Comparison of ENCODE assay signal across 32 mouse cellular contexts in genomic region chr10:71468315-71468714, GRCm38 (mm10).
"Had no signal": no experiment of that assay in that cellular context is flagged by ENCODE, and none has a peak within 500 bp of the region (broad histone marks: within the 10 kb centered on the region; RNA-seq: fewer than 3 reads in every experiment).

No protein-coding gene starts in this region.

- H3K4me2 ChIP-seq: heart, embryonic 11.5 days; heart, embryonic 12.5 days; heart, embryonic 13.5 days; heart, embryonic 15.5 days; hindbrain, embryonic 12.5 days; hindbrain, embryonic 13.5 days; hindbrain, embryonic 14.5 days; hindbrain, embryonic 15.5 days; intestine, embryonic 15.5 days; kidney, embryonic 15.5 days had no signal

- H3K9me3 ChIP-seq: heart, embryonic 10.5 days; heart, embryonic 12.5 days; heart, embryonic 13.5 days; heart, embryonic 15.5 days; hindbrain, embryonic 10.5 days; hindbrain, embryonic 12.5 days; hindbrain, embryonic 13.5 days; hindbrain, embryonic 15.5 days; intestine, embryonic 15.5 days; kidney, embryonic 15.5 days had no signal

- H3K4me3 ChIP-seq: heart, embryonic 10.5 days; heart, embryonic 12.5 days; heart, embryonic 13.5 days; heart, embryonic 15.5 days; hindbrain, embryonic 10.5 days; hindbrain, embryonic 12.5 days; hindbrain, embryonic 13.5 days; hindbrain, embryonic 15.5 days; intestine, embryonic 15.5 days; kidney, embryonic 15.5 days; layer of hippocampus, adult 2 months; left cerebral cortex, adult 2 months had no signal

- H3K36me3 ChIP-seq: heart, embryonic 10.5 days; heart, embryonic 12.5 days; heart, embryonic 13.5 days; heart, embryonic 15.5 days; hindbrain, embryonic 10.5 days; hindbrain, embryonic 12.5 days; hindbrain, embryonic 13.5 days; hindbrain, embryonic 15.5 days; intestine, embryonic 15.5 days; kidney, embryonic 15.5 days had no signal

- DNase-seq: heart, postnatal 10 days; heart, postnatal 14 days; heart, postnatal 36 days; heart, postnatal 4 days; kidney, adult 11 months; kidney, adult 18-20 months; kidney, adult 2 months; kidney, adult 8-10 months; kidney, adult 9 months; kidney, postnatal 10 days; kidney, postnatal 14 days; kidney, postnatal 25 days; kidney, postnatal 36 days; kidney, postnatal 4 days; layer of hippocampus, adult 9-11 months; layer of hippocampus, postnatal 36 days had no signal

- H3K27me3 ChIP-seq: heart, embryonic 12.5 days; heart, embryonic 13.5 days; heart, embryonic 15.5 days; hindbrain, embryonic 12.5 days; hindbrain, embryonic 13.5 days; hindbrain, embryonic 15.5 days; intestine, embryonic 15.5 days; kidney, embryonic 15.5 days had no signal

- H3K9ac ChIP-seq: heart, embryonic 12.5 days; heart, embryonic 13.5 days; heart, embryonic 15.5 days; hindbrain, embryonic 12.5 days; hindbrain, embryonic 13.5 days; hindbrain, embryonic 14.5 days; hindbrain, embryonic 15.5 days; intestine, embryonic 15.5 days; kidney, embryonic 15.5 days had no signal

- H3K27ac ChIP-seq: heart, embryonic 10.5 days; heart, embryonic 13.5 days; heart, embryonic 15.5 days; hindbrain, embryonic 10.5 days; hindbrain, embryonic 12.5 days; hindbrain, embryonic 13.5 days; hindbrain, embryonic 14.5 days; hindbrain, embryonic 15.5 days; hindbrain, postnatal 0 days; intestine, embryonic 15.5 days; kidney, embryonic 15.5 days; kidney, postnatal 0 days; layer of hippocampus, adult 2 months; left cerebral cortex, adult 2 months had no signal

- H3K4me1 ChIP-seq: heart, embryonic 10.5 days; heart, embryonic 12.5 days; heart, embryonic 15.5 days; hindbrain, embryonic 10.5 days; hindbrain, embryonic 15.5 days; intestine, embryonic 15.5 days; kidney, embryonic 15.5 days had no signal
